Mouse (Mus musculus) hindlimb bud, embryonic 11.5 days (tissue): ENCODE results near the gene Fcgrt.

Experiments used
- DNase-seq: peaks from one replicate; pipeline ENCODE4 v3.0.0-alpha.2; 2012; ENCODE audit warnings: low read depth, low spot score; ENCODE audit errors: extremely low spot score

Fcgrt gene

DNA sequence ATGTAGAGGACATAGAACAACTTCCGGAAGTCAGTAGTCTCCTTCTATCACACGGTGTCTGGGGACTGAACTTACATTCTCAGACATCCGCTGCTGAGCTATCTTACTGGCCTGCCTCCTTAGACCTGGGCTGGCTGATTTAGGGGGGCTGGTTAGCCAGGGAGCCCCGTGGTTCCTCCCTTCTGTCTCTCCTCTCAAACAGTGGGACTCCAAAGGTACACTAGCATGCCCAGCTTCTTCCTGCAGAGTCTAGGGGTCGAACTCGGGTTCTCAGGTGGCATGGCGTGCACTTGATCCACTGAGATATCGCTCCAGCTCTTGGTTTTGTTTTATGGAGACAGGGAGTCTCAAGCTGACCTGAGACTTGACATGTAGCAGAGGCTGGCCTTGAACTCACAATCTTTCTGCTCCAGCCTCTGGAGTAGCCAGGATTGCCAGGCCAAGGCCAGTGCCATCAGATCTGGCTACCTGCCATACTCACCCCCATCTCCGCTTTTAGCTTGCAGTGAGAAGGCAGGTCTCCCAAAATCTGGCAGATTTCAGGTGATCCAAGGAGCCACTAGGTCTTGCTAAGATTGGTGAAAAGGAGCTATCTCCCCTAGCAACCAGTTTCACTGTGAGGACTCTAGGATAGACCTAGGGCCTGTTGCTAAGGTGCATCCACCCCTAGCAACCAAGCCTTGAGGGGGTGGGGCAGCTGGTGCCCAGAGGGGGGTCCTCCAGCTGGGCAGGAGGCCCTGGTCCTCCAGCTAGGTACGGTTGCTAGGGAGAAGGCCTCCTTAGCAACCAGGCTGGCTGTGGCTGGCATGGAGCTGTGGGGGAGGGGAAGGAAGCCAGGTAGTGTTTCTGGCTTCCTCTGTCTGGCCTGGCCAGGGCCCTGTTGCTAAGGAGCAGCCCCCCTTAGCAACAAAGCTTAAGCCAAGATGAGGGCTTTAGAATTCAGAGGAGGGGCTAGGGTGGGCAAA is 44.8 kb downstream of the Fcgrt start:
- no peak for DNase-seq

DNA sequence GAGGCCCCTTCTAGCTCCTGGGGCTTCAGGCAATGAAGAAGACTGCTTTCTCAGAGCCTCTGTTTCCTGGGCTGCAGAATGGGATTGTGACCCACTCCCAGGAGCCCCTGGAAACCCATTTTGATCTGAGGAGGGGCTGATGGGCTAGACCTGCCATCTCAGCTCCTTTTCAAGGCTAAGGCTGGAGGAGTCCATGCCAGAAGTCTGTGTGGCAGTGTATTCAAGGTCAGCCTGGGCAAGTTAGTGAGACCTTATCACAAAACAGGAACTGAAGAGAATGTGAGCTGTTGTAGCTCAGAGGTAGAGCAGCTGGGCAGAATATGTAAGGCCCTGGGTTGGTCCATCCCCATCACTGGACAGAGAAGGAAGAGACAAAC is 46.7 kb downstream of the Fcgrt start:
- no peak for DNase-seq

DNA sequence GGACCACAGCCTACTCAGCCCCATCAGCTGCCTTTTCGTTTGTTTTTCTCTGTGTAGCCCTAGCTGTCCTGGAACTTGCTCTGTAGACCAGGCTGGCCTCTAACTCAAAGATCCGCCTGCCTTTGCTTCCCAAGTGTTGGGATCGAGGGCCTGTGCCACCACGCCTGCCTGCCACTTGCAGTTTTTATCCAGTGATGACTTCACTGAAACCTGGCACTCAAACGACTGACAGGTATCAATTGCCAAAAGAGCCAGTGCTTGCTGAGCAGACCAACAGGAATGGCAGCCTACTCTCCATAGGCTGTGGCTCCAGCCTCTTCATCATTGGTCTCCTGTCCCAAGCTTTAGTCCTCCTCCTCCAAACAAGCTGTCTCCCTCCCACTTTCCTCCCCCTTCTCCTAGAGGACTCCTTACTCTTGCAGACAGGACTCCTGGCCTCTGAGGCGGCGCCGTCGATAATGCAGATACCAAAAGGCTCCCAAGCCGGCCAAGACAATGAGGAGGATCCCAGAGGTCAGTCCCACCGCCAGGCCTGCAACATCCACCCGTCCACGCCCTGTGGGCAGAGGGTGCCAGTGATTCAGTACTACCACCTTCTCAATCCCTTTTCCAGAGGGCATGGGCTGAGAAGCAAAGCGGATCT is 47.2 kb downstream of the Fcgrt start:
- no peak for DNase-seq

DNA sequence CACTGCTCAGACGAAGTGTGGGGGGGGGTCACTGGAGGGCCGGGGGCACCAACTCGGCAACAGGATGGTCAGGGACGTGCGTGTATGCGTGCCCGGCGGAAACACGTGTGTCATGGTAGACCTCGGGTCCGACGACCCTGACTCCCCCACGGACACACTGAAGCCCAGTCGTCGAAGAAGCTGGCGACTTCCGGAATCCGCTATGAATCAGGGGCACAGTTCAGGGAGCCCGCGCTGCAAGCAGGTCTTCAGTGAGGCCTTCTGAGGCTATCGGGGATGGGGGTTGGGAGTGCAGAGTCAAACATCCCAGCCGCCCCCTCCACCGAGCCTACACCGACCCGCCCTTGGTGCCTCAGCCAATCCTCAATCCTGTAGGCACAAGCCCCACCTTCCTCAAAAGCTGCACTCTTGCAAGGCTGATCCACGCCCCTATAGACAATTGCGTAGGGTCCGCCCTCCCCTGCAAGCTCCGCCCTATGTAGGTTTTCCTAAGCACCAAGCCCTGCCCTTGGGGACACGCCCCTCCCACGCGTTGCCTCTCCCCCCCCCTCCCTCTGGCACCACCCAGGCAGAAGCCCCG is 49.6 kb downstream of the Fcgrt start:
- no peak for DNase-seq

DNA sequence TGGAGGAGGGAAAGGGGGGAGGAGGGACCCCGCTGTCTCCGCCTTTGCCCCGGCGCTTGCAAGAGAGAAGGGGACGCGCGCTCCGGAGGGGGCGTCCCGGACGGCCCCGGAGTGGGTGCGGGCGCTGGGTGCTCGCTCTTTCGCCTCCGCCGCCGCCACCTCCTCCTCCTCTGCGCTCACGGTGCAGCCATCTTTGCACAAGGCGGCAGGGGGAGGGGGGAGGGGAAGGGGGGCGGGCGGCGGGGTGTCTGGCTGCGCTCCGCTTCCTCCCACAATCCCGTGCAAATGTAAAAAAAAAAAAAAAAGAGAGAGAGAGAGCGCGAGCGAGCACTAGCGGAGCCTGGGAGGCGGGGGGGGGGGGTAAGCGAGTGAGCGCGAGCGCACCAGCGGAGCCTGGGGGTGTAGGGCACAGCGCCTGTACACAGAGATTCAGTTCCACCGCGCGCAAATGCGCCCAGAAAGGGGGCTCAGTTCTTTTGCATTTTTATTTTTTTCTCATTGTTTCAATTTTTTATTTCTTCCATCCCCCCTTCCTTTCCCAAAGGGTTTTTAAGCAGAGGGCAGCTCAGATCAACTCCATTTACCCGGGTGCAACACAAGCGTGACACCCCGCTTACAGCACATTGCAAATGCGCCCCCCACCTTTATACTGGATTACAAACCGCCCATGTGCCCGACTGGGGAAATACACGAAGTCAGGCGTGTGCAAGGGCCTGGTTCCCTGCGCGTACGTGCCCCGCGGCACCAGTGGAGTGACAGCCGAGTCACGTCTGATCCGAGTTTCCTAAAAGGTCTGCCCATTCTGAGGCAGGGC is 50.3 kb downstream of the Fcgrt start:
- DNase-seq: no peak

DNA sequence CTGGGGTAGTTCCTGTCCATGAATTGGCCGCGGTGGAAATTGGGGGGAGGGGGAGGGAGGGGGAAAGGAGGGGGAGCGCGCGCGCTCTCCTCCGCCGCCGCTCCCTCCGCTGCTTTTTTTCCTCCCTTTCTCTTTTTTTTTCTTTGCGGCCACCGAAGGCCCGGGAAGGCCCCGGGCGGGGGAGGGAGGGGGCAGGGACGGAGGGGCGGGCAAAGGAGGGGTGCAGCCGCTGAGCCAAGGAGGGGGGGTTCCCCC is 50.9 kb downstream of the Fcgrt start, which contains the start of gene Prr12:
Gene Prr12, minus strand, starts transcription at position 20 of the 255 bp plus-strand sequence.
- no peak for DNase-seq

DNA sequence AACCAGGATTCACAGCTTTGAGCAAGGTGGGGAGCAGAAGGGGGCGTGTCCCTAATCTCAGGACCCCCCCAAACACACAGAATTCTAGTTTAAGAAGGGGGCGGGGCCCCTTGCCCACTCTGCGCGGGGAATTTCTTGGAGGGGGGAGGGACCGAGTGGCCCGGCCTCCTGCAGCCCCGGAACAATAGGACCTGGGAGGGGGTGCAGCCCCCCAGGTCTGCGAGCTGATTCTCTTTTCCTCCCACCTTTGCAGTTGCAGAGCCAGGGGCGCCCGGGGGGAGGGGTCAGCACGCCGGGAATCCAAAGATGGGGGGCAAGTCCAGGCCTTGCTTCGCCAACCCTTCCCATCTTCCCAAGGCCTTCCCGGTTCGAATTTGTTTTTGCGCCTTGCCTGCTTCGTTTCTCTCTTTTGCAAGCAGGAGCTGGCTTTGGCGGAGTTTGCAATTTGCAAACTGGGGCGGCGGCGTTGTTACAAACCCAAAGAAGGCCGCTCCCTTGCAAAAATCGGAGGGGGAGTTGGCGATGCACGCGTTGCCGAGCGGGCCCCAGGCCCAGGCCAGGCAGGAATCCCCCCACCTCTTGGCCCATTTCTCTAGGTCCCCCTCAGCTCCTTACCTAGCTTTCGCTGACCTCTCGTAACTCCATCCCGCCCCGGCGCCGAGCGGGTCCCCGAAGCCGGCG is 51.3 kb downstream of the Fcgrt start:
- no peak for DNase-seq

DNA sequence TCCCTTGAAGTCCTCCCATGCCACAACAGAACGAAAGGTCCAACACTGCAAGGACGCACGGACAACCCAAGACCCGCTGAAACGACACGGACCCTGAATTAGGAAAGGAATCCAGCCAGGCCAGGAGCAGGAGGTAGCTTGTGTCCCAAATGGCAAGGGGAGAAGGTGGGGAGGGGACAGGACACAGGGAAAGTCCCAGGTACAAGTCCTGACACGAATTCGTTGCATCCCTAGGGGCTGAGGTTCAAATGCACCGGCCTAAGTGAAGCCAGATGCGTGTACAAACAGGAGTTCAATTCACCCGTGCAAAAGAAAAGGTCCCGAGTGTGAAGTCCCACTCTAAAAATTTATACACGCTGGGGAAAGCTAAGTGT is 52.1 kb downstream of the Fcgrt start:
- DNase-seq: no peak

DNA sequence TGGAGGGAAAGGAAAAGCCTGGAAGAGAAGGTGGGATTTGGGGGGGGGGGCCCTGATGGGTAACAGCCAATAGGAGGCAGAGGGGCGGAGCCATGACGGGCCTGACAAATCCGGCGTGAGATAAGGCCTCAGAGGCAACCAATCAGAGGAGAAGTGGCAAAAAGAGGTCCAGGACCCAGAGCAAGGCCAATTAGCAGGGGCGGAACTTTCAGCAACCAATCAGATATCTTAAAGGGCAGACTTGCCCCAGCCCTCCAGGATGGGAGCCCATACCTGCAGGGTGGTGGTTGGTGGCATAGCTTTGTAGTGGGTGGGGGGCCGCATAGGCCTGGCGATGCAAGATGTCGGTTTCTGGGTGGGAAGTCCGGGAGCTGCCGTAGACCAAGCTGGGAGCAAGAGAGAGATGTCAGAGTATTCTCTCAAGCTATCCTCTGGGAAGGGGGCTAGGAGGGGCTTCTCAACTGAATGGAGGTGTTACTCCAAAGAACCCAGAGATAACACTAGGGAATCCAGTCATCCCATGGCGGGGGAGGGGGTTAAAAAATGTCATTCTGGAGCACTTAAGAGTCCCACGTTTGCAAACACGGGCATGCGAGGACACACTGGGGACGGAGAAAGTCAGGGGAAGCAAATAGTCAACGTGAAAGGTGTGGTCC is 52.6 kb downstream of the Fcgrt start:
- peak; percentile 80 for DNase-seq

DNA sequence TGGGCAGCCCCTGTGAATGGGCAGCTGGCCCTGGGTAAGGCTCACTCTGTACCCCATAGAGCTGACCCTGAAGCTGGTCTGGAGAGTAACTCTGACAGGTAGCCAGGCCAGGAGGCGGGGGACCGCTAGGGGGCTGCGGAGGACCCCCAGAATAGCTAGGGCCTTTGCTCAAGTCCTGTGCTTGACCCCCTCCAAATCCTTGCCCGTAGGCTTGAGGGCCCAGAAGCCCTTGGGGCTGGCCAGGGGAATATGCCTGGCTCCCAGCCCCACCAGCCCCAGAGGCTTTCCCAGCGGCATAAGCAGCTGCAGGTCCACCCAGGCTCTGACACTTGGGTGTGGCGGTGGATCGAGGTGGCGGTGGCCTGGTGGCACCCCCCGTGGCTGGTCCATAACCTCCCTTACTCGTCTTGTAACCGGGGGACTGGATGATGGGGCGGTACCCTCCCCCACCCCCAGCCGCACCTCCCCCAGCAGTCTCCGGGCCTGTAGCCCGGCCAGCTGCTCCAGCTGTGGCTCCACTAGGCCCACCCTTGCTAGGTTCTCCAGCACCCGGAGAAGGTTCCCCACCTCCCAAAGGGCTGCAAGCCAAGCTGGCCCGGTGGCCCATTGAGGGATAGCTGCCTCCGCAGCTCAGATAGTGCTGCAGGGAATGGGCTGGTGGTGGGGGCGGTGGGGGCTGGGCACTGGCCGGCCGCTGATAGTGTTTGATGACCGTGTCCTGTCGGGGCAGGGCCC is 54.6 kb downstream of the Fcgrt start:
- DNase-seq: no peak

DNA sequence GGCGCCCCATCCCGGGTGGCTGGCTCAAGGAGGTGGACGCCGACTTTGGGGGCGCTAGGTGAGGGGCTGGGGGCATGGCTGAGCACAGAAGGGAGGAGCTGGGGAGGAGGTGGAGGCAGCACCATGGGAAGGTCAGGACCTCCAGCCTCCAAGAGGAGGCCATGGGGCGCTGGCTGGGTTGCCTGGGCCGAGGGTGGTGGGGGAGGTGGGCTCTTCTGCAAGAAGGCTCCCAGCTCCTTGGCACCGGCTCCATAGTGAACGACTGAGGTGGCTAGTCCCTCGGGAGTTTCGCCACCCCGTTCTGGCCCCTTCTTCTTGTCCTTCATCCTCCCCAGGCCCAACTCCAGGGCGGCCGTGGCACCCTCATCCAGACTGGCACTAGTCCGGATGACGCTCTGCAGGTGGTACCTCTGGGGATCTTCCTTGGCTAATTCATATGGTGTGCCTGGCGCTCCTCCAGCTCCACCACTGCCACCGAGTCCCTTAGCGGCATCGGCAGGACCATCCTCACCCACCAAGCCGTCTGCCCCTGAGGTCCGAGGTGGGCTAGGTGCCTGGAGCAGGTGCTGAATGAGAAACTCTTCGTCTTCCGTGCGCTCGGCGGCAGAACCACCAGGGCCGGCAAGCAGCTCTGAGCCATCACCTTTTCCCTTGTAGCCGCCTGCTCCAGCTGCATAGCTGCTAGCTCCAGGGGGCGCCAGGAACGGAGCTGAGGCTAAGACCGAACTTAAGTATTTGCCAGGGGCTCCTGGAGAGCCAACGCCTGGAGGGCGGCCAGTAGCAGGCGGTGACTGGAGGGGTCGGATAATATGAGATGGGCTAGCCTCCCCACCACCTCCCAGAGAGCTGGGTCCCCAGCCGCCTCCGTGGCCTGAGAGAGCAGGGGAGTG is 55.4 kb downstream of the Fcgrt start:
- no peak for DNase-seq

DNA sequence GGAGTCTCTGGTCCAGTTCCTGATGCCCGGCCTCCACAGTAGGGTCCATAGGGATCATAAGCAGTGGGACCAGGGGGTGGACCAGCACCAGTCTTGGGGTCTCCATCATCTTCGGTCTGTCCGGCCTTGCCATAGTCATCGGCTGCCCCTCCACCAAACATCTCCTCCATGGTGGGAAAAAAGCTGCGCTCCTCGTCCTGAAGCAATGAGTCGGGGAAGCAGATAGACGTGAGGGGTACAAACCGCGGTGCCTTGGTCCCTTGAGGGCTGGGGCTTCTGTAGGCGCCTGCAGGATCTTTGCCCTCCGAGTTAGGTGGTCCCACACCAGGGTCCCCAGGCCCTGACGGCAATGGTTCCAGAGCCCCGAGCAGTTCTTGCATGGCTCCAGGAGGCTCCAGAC is 56.2 kb downstream of the Fcgrt start:
- DNase-seq: no peak

DNA sequence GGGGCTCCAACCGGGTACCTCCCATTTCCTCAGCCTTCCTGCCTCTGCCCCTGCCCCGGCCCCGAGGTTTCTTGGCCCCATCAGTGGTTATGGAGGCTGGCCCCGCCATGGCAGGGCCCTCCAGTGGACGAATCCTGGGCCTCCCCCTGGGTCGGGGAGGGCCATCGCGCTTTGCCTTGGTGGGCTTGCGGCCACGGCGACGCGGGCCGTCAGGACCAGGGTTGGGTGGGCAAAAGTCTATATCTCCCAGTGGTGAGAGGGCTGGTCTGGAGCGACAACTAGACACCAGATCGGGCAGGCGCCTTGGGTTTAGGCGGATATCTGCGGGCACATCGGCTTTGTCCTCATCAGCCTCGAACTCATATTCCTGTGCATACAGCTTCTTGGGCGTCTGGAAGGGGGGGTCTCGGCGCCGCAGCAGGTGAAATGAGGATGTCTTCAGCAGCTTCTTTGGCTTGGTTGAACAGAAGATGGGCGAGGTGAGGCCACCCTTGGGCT is 56.7 kb downstream of the Fcgrt start:
- no peak for DNase-seq

DNA sequence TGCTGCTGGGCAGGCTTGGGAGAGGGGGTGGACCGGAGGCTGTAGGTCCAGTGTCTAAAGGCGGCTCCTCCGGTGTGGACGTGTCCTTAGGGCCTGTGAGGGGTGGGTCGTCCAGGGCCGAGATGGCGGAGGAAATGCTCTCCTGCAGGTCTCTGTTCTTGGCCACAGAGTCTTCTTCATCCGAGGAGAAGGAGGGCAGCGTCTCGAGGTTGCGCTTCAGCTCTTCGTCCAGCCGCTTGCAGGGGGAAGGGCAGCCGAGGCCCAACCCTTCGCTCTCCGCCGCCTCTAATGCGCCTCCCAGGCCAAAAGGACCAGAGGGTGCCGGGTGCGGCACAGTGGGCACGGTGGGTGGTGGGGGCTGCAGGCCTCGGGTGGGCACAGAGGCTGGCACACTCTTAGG is 57.9 kb downstream of the Fcgrt start:
- DNase-seq: no peak

DNA sequence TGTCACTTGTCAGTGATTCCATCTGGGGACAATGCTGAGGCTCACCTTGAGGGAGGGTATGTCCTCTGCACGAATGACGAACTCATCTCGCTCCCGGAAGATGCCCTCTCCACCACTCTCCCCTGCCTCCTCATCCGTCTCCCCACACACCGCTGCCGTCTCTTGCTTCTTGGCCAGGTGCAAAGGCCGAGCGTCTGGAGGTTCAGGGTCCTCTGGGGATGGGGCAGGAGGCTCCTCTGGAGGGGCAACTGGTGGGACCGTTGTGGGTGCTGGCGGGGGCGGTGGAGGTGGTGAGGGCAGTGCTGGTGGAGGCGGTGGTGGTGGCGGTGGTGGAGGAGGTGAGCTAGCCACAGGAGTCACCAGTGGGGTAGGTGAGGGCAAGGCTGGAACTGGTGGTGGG is 60.3 kb downstream of the Fcgrt start:
- no peak for DNase-seq
